Mouse (Mus musculus): ENCODE measurements around the gene Pdpk1. TPM values are rescaled to one million over a fixed set of nuclear protein-coding genes. Genes with fewer than 3 reads are reported as not detected.
A peak's percentile ranks its signal among the peaks of the same experiment; 100 is the strongest.

Pdpk1 gene
- polyA plus RNA-seq, 1 experiment = 39.9 TPM

GRCm38 (mm10) chr17:24157526-24157925 lies 6.8 kb upstream of the Pdpk1 start:
- DNase-seq = no peak
- H3K4me1 ChIP-seq (ENCODE audit: control insufficient read depth, insufficient read depth, low read length) = peaks cover 2% of the 10 kb centered on the region
- H3K27ac ChIP-seq (ENCODE audit: insufficient read depth, low read length) = no peak overlapping the region
- no peak overlapping the region for H3K4me3 ChIP-seq (replicated peaks; ENCODE audit: insufficient read depth, low read depth, low read length)
- TF ChIP-seq CTCF (IDR thresholded peaks at IDR 0.05; ENCODE audit: borderline replicate concordance, insufficient read depth, low read depth, low read length) (no peak), POLR2A (IDR thresholded peaks at IDR 0.05; ENCODE audit: borderline replicate concordance, insufficient read depth, low read length) (no peak)
- H3K27me3 ChIP-seq (ENCODE audit: control insufficient read depth, insufficient read depth, low read length) = no peaks in the 10 kb centered on the region
- 93% methylated on average over 4 of the region's 4 CpGs for WGBS

- H3K27me3 ChIP-seq (ENCODE audit: control insufficient read depth, insufficient read depth, low read length) = no peaks in the 10 kb centered on the region
- TF ChIP-seq POLR2A (IDR thresholded peaks at IDR 0.05; ENCODE audit: borderline replicate concordance, insufficient read depth, low read length) (no peak), CTCF (IDR thresholded peaks at IDR 0.05; ENCODE audit: borderline replicate concordance, insufficient read depth, low read depth, low read length) (no peak)
- DNase-seq = no peak
- no peak overlapping the region for H3K27ac ChIP-seq (ENCODE audit: insufficient read depth, low read length)
- no peak overlapping the region for H3K4me3 ChIP-seq (replicated peaks; ENCODE audit: insufficient read depth, low read depth, low read length)
- H3K4me1 ChIP-seq (ENCODE audit: control insufficient read depth, insufficient read depth, low read length) = peaks cover 2% of the 10 kb centered on the region
- WGBS = 78% methylated on average over 6 of the region's 6 CpGs
Measured at GRCm38 (mm10) chr17:24157121-24157520, 6.4 kb upstream of the Pdpk1 start.

GRCm38 (mm10) chr17:24156394-24156793 lies 5.7 kb upstream of the Pdpk1 start:
- no peak overlapping the region for H3K4me3 ChIP-seq (replicated peaks; ENCODE audit: insufficient read depth, low read depth, low read length)
- no peaks in the 10 kb centered on the region for H3K27me3 ChIP-seq (ENCODE audit: control insufficient read depth, insufficient read depth, low read length)
- 81% methylated on average over 3 of the region's 3 CpGs for WGBS
- H3K27ac ChIP-seq (ENCODE audit: insufficient read depth, low read length) = no peak overlapping the region
- DNase-seq = no peak
- peaks cover 4% of the 10 kb centered on the region; the same call in 1 of the 2 replicates for H3K4me1 ChIP-seq (ENCODE audit: control insufficient read depth, insufficient read depth, low read length)
- TF ChIP-seq POLR2A (IDR thresholded peaks at IDR 0.05; ENCODE audit: borderline replicate concordance, insufficient read depth, low read length) (no peak), CTCF (IDR thresholded peaks at IDR 0.05; ENCODE audit: borderline replicate concordance, insufficient read depth, low read depth, low read length) (no peak)

GRCm38 (mm10) chr17:24155742-24156141 lies 5.0 kb upstream of the Pdpk1 start:
- 88% methylated on average over 9 of the region's 9 CpGs for WGBS
- Histone ChIP-seq H3K4me1 (ENCODE audit: control insufficient read depth, insufficient read depth, low read length) (peaks cover 4% of the 10 kb centered on the region; the same call in 1 of the 2 replicates), H3K4me3 (replicated peaks; ENCODE audit: insufficient read depth, low read depth, low read length) (no peak overlapping the region), H3K27ac (ENCODE audit: insufficient read depth, low read length) (no peak overlapping the region), H3K27me3 (ENCODE audit: control insufficient read depth, insufficient read depth, low read length) (no peaks in the 10 kb centered on the region)
- DNase-seq = no peak
- TF ChIP-seq CTCF (IDR thresholded peaks at IDR 0.05; ENCODE audit: borderline replicate concordance, insufficient read depth, low read depth, low read length) (no peak), POLR2A (IDR thresholded peaks at IDR 0.05; ENCODE audit: borderline replicate concordance, insufficient read depth, low read length) (no peak)

GRCm38 (mm10) chr17:24154463-24154862 lies 3.7 kb upstream of the Pdpk1 start:
- Histone ChIP-seq H3K27ac (ENCODE audit: insufficient read depth, low read length) (no peak overlapping the region), H3K4me3 (replicated peaks; ENCODE audit: insufficient read depth, low read depth, low read length) (no peak overlapping the region), H3K4me1 (ENCODE audit: control insufficient read depth, insufficient read depth, low read length) (peaks cover 4% of the 10 kb centered on the region; the same call in 1 of the 2 replicates), H3K27me3 (ENCODE audit: control insufficient read depth, insufficient read depth, low read length) (no peaks in the 10 kb centered on the region)
- WGBS = 60% methylated on average over 3 of the region's 3 CpGs
- DNase-seq = no peak
- TF ChIP-seq CTCF (IDR thresholded peaks at IDR 0.05; ENCODE audit: borderline replicate concordance, insufficient read depth, low read depth, low read length) (no peak), POLR2A (IDR thresholded peaks at IDR 0.05; ENCODE audit: borderline replicate concordance, insufficient read depth, low read length) (no peak)

GRCm38 (mm10) chr17:24151890-24152563 lies 1.3 kb upstream of the Pdpk1 start:
- H3K4me3 ChIP-seq (replicated peaks; ENCODE audit: insufficient read depth, low read depth, low read length) = peak overlapping the region; percentile 58
- H3K27me3 ChIP-seq (ENCODE audit: control insufficient read depth, insufficient read depth, low read length) = no peaks in the 10 kb centered on the region
- WGBS = 2% methylated on average over 26 of the region's 26 CpGs
- DNase-seq = peak; percentile 80 to 84
- TF ChIP-seq POLR2A (IDR thresholded peaks at IDR 0.05; ENCODE audit: borderline replicate concordance, insufficient read depth, low read length) (no peak), CTCF (IDR thresholded peaks at IDR 0.05; ENCODE audit: borderline replicate concordance, insufficient read depth, low read depth, low read length) (peak; percentile 88)
- peaks cover 4% of the 10 kb centered on the region; the same call in 1 of the 2 replicates for H3K4me1 ChIP-seq (ENCODE audit: control insufficient read depth, insufficient read depth, low read length)
- no peak overlapping the region for H3K27ac ChIP-seq (ENCODE audit: insufficient read depth, low read length)

- DNase-seq = no peak
- Histone ChIP-seq H3K4me3 (replicated peaks; ENCODE audit: insufficient read depth, low read depth, low read length) (no peak overlapping the region), H3K27ac (ENCODE audit: insufficient read depth, low read length) (no peak overlapping the region), H3K4me1 (ENCODE audit: control insufficient read depth, insufficient read depth, low read length) (peaks cover 4% of the 10 kb centered on the region; the same call in 1 of the 2 replicates), H3K27me3 (ENCODE audit: control insufficient read depth, insufficient read depth, low read length) (no peaks in the 10 kb centered on the region)
- TF ChIP-seq POLR2A (IDR thresholded peaks at IDR 0.05; ENCODE audit: borderline replicate concordance, insufficient read depth, low read length) = no peak
- TF ChIP-seq CTCF (IDR thresholded peaks at IDR 0.05; ENCODE audit: borderline replicate concordance, insufficient read depth, low read depth, low read length) = no peak
- WGBS = 17% methylated on average over 7 of the region's 7 CpGs
Measured at GRCm38 (mm10) chr17:24151382-24151781, 658 bp upstream of the Pdpk1 start.

GRCm38 (mm10) chr17:24149421-24149820 lies 1.3 kb downstream of the Pdpk1 start:
- no peak overlapping the region for H3K27ac ChIP-seq (ENCODE audit: insufficient read depth, low read length)
- DNase-seq = no peak
- H3K27me3 ChIP-seq (ENCODE audit: control insufficient read depth, insufficient read depth, low read length) = no peaks in the 10 kb centered on the region
- TF ChIP-seq POLR2A (IDR thresholded peaks at IDR 0.05; ENCODE audit: borderline replicate concordance, insufficient read depth, low read length) (no peak), CTCF (IDR thresholded peaks at IDR 0.05; ENCODE audit: borderline replicate concordance, insufficient read depth, low read depth, low read length) (no peak)
- WGBS = 89% methylated on average over 7 of the region's 7 CpGs
- peaks cover 4% of the 10 kb centered on the region; the same call in 1 of the 2 replicates for H3K4me1 ChIP-seq (ENCODE audit: control insufficient read depth, insufficient read depth, low read length)
- H3K4me3 ChIP-seq (replicated peaks; ENCODE audit: insufficient read depth, low read depth, low read length) = no peak overlapping the region
